Mouse (Mus musculus): ENCODE measurements around the gene Tmf1. TPM values are rescaled to one million over a fixed set of nuclear protein-coding genes. Genes with fewer than 3 reads are reported as not detected.

The Tmf1 gene
- polyA plus RNA-seq, 1 experiment from 2014 or later = 34.2 TPM

GRCm38 (mm10) chr6:97118327-97118726, 60.6 kb downstream of the Tmf1 start:
- WGBS = 80% methylated on average over 3 of the region's 3 CpGs

GRCm38 (mm10) chr6:97116896-97117295, 62.0 kb downstream of the Tmf1 start:
- no peaks in the 10 kb centered on the region for H3K9me3 ChIP-seq (replicated peaks; ENCODE audit: control insufficient read depth, low read length)
- 83% methylated on average over 5 of the region's 5 CpGs for WGBS

More at GRCm38 (mm10) chr6:97118327-97118726, 60.6 kb downstream of the Tmf1 start:
- no peak overlapping the region for H3K9ac ChIP-seq (replicated peaks; ENCODE audit: low read length)
- H3K4me1 ChIP-seq (ENCODE audit: control insufficient read depth, insufficient read depth, low read length) = no peaks in the 10 kb centered on the region; the same call in 1 of the 2 replicates
- H3K4me3 ChIP-seq (ENCODE audit: low read depth, low read length) = no peak overlapping the region
- no peaks in the 10 kb centered on the region for H3K9me3 ChIP-seq (replicated peaks; ENCODE audit: control insufficient read depth, low read length)
- H3K27ac ChIP-seq (replicated peaks; ENCODE audit: low read depth, low read length) = no peak overlapping the region
- H3K36me3 ChIP-seq (replicated peaks; ENCODE audit: control insufficient read depth, insufficient read depth, low read depth, low read length) = no peaks in the 10 kb centered on the region
- H3K27me3 ChIP-seq (ENCODE audit: control insufficient read depth, insufficient read depth, low read length) = no peaks in the 10 kb centered on the region
- peak; percentile 49 for DNase-seq (ENCODE audit: low spot score)
- ATAC-seq (replicated peaks; ENCODE audit: insufficient number of reproducible peaks, low FRiP score, low TSS enrichment, low read depth) = no peak
- H3K4me2 ChIP-seq (ENCODE audit: low read depth, low read length) = no peak overlapping the region

GRCm38 (mm10) chr6:97114821-97115220, 64.1 kb downstream of the Tmf1 start:
- no peaks in the 10 kb centered on the region; the same call in 1 of the 2 replicates for H3K4me1 ChIP-seq (ENCODE audit: control insufficient read depth, insufficient read depth, low read length)
- no peak overlapping the region for H3K4me2 ChIP-seq (ENCODE audit: low read depth, low read length)
- no peaks in the 10 kb centered on the region for H3K27me3 ChIP-seq (ENCODE audit: control insufficient read depth, insufficient read depth, low read length)
- H3K9ac ChIP-seq (replicated peaks; ENCODE audit: low read length) = no peak overlapping the region
- 55% methylated on average over 3 of the region's 3 CpGs for WGBS
- no peak overlapping the region for H3K4me3 ChIP-seq (ENCODE audit: low read depth, low read length)
- DNase-seq (ENCODE audit: low spot score) (no peak), ATAC-seq (replicated peaks; ENCODE audit: insufficient number of reproducible peaks, low FRiP score, low TSS enrichment, low read depth) (no peak)
- H3K27ac ChIP-seq (replicated peaks; ENCODE audit: low read depth, low read length) = no peak overlapping the region
- no peaks in the 10 kb centered on the region for H3K36me3 ChIP-seq (replicated peaks; ENCODE audit: control insufficient read depth, insufficient read depth, low read depth, low read length)
- H3K9me3 ChIP-seq (replicated peaks; ENCODE audit: control insufficient read depth, low read length) = no peaks in the 10 kb centered on the region

More at GRCm38 (mm10) chr6:97116896-97117295, 62.0 kb downstream of the Tmf1 start:
- H3K27ac ChIP-seq (replicated peaks; ENCODE audit: low read depth, low read length) = no peak overlapping the region
- H3K36me3 ChIP-seq (replicated peaks; ENCODE audit: control insufficient read depth, insufficient read depth, low read depth, low read length) = no peaks in the 10 kb centered on the region
- H3K4me2 ChIP-seq (ENCODE audit: low read depth, low read length) = no peak overlapping the region
- DNase-seq (ENCODE audit: low spot score) = no peak
- no peak for ATAC-seq (replicated peaks; ENCODE audit: insufficient number of reproducible peaks, low FRiP score, low TSS enrichment, low read depth)
- H3K4me1 ChIP-seq (ENCODE audit: control insufficient read depth, insufficient read depth, low read length) = no peaks in the 10 kb centered on the region; the same call in 1 of the 2 replicates
- no peak overlapping the region for H3K4me3 ChIP-seq (ENCODE audit: low read depth, low read length)
- H3K27me3 ChIP-seq (ENCODE audit: control insufficient read depth, insufficient read depth, low read length) = no peaks in the 10 kb centered on the region
- no peak overlapping the region for H3K9ac ChIP-seq (replicated peaks; ENCODE audit: low read length)

GRCm38 (mm10) chr6:97112177-97112576, 66.7 kb downstream of the Tmf1 start:
- H3K36me3 ChIP-seq (replicated peaks; ENCODE audit: control insufficient read depth, insufficient read depth, low read depth, low read length) = no peaks in the 10 kb centered on the region
- 92% methylated on average over 8 of the region's 8 CpGs for WGBS
- no peak overlapping the region for H3K27ac ChIP-seq (replicated peaks; ENCODE audit: low read depth, low read length)
- H3K9me3 ChIP-seq (replicated peaks; ENCODE audit: control insufficient read depth, low read length) = no peaks in the 10 kb centered on the region
- H3K9ac ChIP-seq (replicated peaks; ENCODE audit: low read length) = no peak overlapping the region
- no peak for ATAC-seq (replicated peaks; ENCODE audit: insufficient number of reproducible peaks, low FRiP score, low TSS enrichment, low read depth)
- H3K4me2 ChIP-seq (ENCODE audit: low read depth, low read length) = no peak overlapping the region
- H3K4me1 ChIP-seq (ENCODE audit: control insufficient read depth, insufficient read depth, low read length) = no peaks in the 10 kb centered on the region
- no peak overlapping the region for H3K4me3 ChIP-seq (ENCODE audit: low read depth, low read length)
- H3K27me3 ChIP-seq (ENCODE audit: control insufficient read depth, insufficient read depth, low read length) = no peaks in the 10 kb centered on the region
- no peak for DNase-seq (ENCODE audit: low spot score)

GRCm38 (mm10) chr6:97106777-97107176, 72.1 kb downstream of the Tmf1 start:
- DNase-seq (ENCODE audit: low spot score) = peak; percentile 90
- H3K36me3 ChIP-seq (replicated peaks; ENCODE audit: control insufficient read depth, insufficient read depth, low read depth, low read length) = no peaks in the 10 kb centered on the region
- peaks cover 3% of the 10 kb centered on the region; the same call in 1 of the 2 replicates for H3K4me1 ChIP-seq (ENCODE audit: control insufficient read depth, insufficient read depth, low read length)
- peak; percentile 62; the same call in 1 of the 2 replicates for ATAC-seq (replicated peaks; ENCODE audit: insufficient number of reproducible peaks, low FRiP score, low TSS enrichment, low read depth)
- no peak overlapping the region for H3K4me3 ChIP-seq (ENCODE audit: low read depth, low read length)
- WGBS = 11% methylated on average over 2 of the region's 2 CpGs
- H3K4me2 ChIP-seq (ENCODE audit: low read depth, low read length) = no peak overlapping the region
- no peak overlapping the region for H3K27ac ChIP-seq (replicated peaks; ENCODE audit: low read depth, low read length)
- H3K9ac ChIP-seq (replicated peaks; ENCODE audit: low read length) = no peak overlapping the region
- H3K27me3 ChIP-seq (ENCODE audit: control insufficient read depth, insufficient read depth, low read length) = no peaks in the 10 kb centered on the region
- H3K9me3 ChIP-seq (replicated peaks; ENCODE audit: control insufficient read depth, low read length) = no peaks in the 10 kb centered on the region

- 84% methylated on average over 8 of the region's 8 CpGs for WGBS
- no peaks in the 10 kb centered on the region for H3K9me3 ChIP-seq (replicated peaks; ENCODE audit: control insufficient read depth, low read length)
- H3K9ac ChIP-seq (replicated peaks; ENCODE audit: low read length) = no peak overlapping the region
- no peaks in the 10 kb centered on the region for H3K27me3 ChIP-seq (ENCODE audit: control insufficient read depth, insufficient read depth, low read length)
- ATAC-seq (replicated peaks; ENCODE audit: insufficient number of reproducible peaks, low FRiP score, low TSS enrichment, low read depth) = no peak
- H3K36me3 ChIP-seq (replicated peaks; ENCODE audit: control insufficient read depth, insufficient read depth, low read depth, low read length) = no peaks in the 10 kb centered on the region
- no peak overlapping the region for H3K4me3 ChIP-seq (ENCODE audit: low read depth, low read length)
- H3K27ac ChIP-seq (replicated peaks; ENCODE audit: low read depth, low read length) = no peak overlapping the region
- H3K4me2 ChIP-seq (ENCODE audit: low read depth, low read length) = no peak overlapping the region
- H3K4me1 ChIP-seq (ENCODE audit: control insufficient read depth, insufficient read depth, low read length) = peaks cover 3% of the 10 kb centered on the region; the same call in 1 of the 2 replicates
- no peak for DNase-seq (ENCODE audit: low spot score)
Observed at GRCm38 (mm10) chr6:97106106-97106505, 72.8 kb downstream of the Tmf1 start.

- no peaks in the 10 kb centered on the region for H3K27me3 ChIP-seq (ENCODE audit: control insufficient read depth, insufficient read depth, low read length)
- peaks cover 3% of the 10 kb centered on the region; the same call in 1 of the 2 replicates for H3K4me1 ChIP-seq (ENCODE audit: control insufficient read depth, insufficient read depth, low read length)
- no peak overlapping the region for H3K4me2 ChIP-seq (ENCODE audit: low read depth, low read length)
- no peaks in the 10 kb centered on the region for H3K9me3 ChIP-seq (replicated peaks; ENCODE audit: control insufficient read depth, low read length)
- 84% methylated on average over 7 of the region's 7 CpGs for WGBS
- H3K4me3 ChIP-seq (ENCODE audit: low read depth, low read length) = no peak overlapping the region
- ATAC-seq (replicated peaks; ENCODE audit: insufficient number of reproducible peaks, low FRiP score, low TSS enrichment, low read depth) (no peak), DNase-seq (ENCODE audit: low spot score) (no peak)
- H3K27ac ChIP-seq (replicated peaks; ENCODE audit: low read depth, low read length) = no peak overlapping the region
- no peak overlapping the region for H3K9ac ChIP-seq (replicated peaks; ENCODE audit: low read length)
- no peaks in the 10 kb centered on the region for H3K36me3 ChIP-seq (replicated peaks; ENCODE audit: control insufficient read depth, insufficient read depth, low read depth, low read length)
Observed at GRCm38 (mm10) chr6:97104264-97104852, 74.6 kb downstream of the Tmf1 start.
